Mouse (Mus musculus) intestine, embryonic 14.5 days (tissue): ENCODE measurements around the gene Nxph3. TPM values are rescaled to one million over a fixed set of nuclear protein-coding genes. Genes with fewer than 3 reads are reported as not detected.
A peak's percentile ranks its signal among the peaks of the same experiment; 100 is the strongest.

Experiments used
- ATAC-seq: fragments of 200-750 bp; cut with Nextera tagmentation; replicated peaks from 2 replicates; pipeline ENCODE4 v1.8.0; 2017; ENCODE audit warnings: low read depth, moderate number of reproducible peaks, moderate TSS enrichment, moderate library complexity; ENCODE audit not compliant: low FRiP score, low TSS enrichment
- DNase-seq: peaks from one replicate; pipeline ENCODE4 v3.0.0-alpha.2; 2018; ENCODE audit warnings: low spot score
- H3K27ac ChIP-seq: fragments of 300-500 bp; sonication (generic); 2 replicates; pipeline ENCODE4 v1.5.1; 2014; ENCODE audit warnings: low read depth, mild to moderate bottlenecking, control low read depth
- H3K27me3 ChIP-seq: fragments of 300-500 bp; sonication (generic); replicated peaks from 2 replicates; pipeline ENCODE4 v1.6.1; 2014; ENCODE audit warnings: low read length, control low read depth; ENCODE audit not compliant: control insufficient read depth, insufficient read depth
- H3K36me3 ChIP-seq: fragments of 300-500 bp; sonication (generic); 2 replicates; pipeline ENCODE4 v1.6.1; 2014; ENCODE audit warnings: low read length, control low read depth; ENCODE audit not compliant: control insufficient read depth, insufficient read depth
- H3K4me1 ChIP-seq: fragments of 300-500 bp; sonication (generic); replicated peaks from 2 replicates; pipeline ENCODE4 v1.6.1; 2014; ENCODE audit warnings: low read length, control low read depth, mixed read lengths; ENCODE audit not compliant: control insufficient read depth, insufficient read depth
- H3K4me2 ChIP-seq: fragments of 300-500 bp; sonication (generic); 2 replicates; pipeline ENCODE4 v1.6.1; 2014; ENCODE audit warnings: low read length
- H3K4me3 ChIP-seq: fragments of 300-500 bp; sonication (generic); 2 replicates; pipeline ENCODE4 v1.5.1; 2014; ENCODE audit warnings: low read depth, low read length, control low read depth, mixed read lengths
- H3K9ac ChIP-seq: fragments of 300-500 bp; sonication (generic); 2 replicates; pipeline ENCODE4 v1.6.1; 2014; ENCODE audit warnings: mild to moderate bottlenecking, low read length
- H3K9me3 ChIP-seq: fragments of 300-500 bp; sonication (generic); 2 replicates; pipeline ENCODE4 v1.6.1; 2016; ENCODE audit warnings: low read length, control low read depth; ENCODE audit not compliant: control insufficient read depth
- whole genome bisulfite sequencing: fragments of 180-500 bp; shearing (Covaris S2); extraction: QIAGEN DNeasy Blood & Tissue Kit; methylation state at CpG from one replicate; pipeline ENCODE4 v1.1.7; 2014; 5-methylcytosine and 5-hydroxymethylcytosine counted together
- polyA plus RNA-seq: library from polyadenylated mRNA; unstranded; fragments of >200 nt; fragmentation: Nextera tagmentation; extraction: Ambion mirVana; gene quantifications from 2 replicates; pipeline ENCODE4 v1.2.1, GENCODE M21; 2014

Gene Nxph3
- polyA plus RNA-seq, 1 experiment from 2014 or later: 0.68 TPM

DNA sequence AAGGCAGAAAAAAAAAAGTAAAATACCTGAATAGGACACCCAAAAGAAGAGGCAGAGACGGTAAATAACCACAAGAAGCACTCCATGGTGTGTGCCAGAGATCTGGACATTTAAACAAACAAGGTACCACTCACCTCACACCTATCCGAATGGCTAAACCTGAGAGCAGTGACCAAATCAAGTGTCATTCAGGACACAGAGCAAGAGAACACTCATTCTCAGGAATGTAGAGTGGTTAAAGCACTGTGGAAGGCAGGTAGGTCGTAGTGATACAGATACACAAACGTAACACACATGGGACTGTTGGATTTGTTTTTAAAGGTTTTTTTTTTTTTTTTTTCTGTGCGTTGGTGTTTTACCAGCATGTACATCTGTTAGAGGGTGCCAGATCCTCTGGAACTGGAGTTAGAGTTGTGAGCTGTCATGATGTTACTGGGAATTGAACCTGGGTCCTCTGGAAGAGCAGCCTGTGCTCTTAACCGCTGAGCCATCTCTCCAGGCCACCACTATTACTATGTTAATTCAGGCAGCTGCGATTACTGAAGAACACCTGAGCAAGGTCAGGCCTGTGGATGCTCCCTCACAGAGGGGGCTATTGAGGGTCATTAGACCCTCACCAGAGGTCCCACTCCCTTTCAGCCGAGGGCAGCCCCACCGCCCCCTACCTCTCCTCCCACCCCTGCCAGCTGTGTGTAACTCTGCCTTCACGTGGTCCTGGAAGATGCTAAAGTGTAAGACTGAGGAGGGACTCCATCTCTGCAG is 31.8 kb upstream of the Nxph3 start:
- WGBS: 61% methylated on average over 10 of the region's 10 CpGs
- no peaks in the 10 kb centered on the region for H3K9me3 ChIP-seq
- H3K4me2 ChIP-seq: no peak overlapping the region
- no peaks in the 10 kb centered on the region for H3K27me3 ChIP-seq
- no peak for ATAC-seq
- no peaks in the 10 kb centered on the region for H3K36me3 ChIP-seq
- DNase-seq: no peak
- H3K4me1 ChIP-seq: peaks cover 4% of the 10 kb centered on the region
- H3K4me3 ChIP-seq: no peak overlapping the region
- H3K27ac ChIP-seq: no peak overlapping the region
- no peak overlapping the region for H3K9ac ChIP-seq

DNA sequence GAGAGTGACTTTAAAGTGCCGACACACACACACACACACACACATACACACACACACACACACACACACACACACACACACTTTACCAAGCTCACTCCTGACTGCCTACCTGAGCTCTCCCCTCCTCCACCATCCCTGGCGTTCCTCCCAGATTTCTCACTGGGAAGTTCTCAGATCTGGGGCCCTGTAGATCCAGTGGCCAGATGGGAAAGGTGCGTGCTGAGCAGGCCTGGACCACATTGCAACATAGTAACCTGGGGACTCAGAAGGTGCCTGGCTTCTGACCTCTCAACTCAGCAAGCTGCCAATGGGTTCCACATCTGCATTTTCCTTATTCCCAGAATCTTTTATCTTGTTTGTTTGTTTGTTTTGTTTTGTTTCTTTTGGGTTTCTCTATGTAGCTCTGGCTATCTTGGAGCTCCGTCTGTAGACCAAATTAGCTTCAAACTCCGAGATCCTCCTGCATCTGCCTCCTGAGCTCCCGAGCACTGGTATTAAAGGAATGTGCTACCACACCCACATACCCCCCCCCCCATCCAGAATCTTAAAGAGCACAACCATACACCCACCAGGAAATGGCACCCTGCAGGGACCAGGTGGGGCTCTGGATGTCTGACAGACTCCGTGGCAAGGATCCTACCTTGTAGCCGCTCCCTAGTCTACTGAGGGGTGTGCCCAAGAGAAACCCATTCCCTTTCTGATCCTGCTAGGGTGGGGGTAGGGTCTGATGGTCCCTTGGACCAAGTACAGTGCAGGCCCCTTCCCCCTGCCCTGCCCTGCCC is 30.4 kb upstream of the Nxph3 start:
- DNase-seq: no peak
- Histone ChIP-seq H3K27ac (no peak overlapping the region), H3K36me3 (no peaks in the 10 kb centered on the region), H3K4me3 (no peak overlapping the region), H3K9me3 (no peaks in the 10 kb centered on the region), H3K4me2 (no peak overlapping the region), H3K9ac (no peak overlapping the region), H3K27me3 (no peaks in the 10 kb centered on the region), H3K4me1 (peaks cover 13% of the 10 kb centered on the region)
- 89% methylated on average over 8 of the region's 8 CpGs for WGBS
- no peak for ATAC-seq

DNA sequence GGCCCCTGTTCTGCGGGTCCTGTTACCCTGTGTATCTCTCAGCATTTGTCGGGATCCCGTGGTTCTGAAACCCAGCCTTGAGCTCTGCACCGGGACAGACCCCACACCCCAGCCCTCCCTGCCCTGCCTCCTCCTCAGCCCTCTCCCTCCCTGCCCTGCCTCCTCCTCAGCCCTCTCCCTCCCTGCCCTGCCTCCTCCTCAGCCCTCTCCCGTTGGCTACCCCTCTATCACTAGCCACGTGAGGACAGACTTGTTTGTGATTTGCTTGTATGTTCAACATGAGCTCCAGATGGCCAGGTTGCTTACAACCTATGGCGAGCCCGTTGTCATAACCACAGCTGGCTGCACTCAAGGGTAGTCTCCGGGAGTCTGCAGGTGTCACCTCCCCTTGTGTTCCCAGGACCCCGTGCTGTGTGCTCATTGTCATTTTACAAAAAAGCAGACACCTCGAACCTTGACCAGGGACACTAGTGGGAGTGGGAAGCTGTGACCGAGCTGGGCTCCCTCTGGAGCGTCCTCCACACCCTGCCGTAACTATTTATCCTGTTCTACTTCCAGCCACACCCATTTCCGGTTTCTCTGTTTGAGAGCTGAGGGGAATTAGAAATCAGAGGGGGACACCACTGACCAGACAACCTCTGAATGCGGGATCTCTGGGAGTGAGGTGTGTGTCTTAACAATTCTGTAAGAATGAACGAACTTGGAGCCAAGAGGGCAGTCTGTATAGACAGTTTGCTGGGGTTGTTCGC is 26.4 kb upstream of the Nxph3 start:
- Histone ChIP-seq H3K27ac (no peak overlapping the region), H3K4me2 (peak overlapping the region; percentile 37), H3K4me1 (peaks cover 13% of the 10 kb centered on the region), H3K9me3 (no peaks in the 10 kb centered on the region), H3K27me3 (no peaks in the 10 kb centered on the region), H3K4me3 (peak overlapping the region; percentile 2; the same call in 1 of the 2 replicates), H3K9ac (0 out of 2 replicates have a peak overlapping the region, but pooled peaks have one; percentile 3), H3K36me3 (no peaks in the 10 kb centered on the region)
- WGBS: 19% methylated on average over 18 of the region's 18 CpGs
- ATAC-seq: no peak; the same call in 1 of the 2 replicates
- DNase-seq: no peak

DNA sequence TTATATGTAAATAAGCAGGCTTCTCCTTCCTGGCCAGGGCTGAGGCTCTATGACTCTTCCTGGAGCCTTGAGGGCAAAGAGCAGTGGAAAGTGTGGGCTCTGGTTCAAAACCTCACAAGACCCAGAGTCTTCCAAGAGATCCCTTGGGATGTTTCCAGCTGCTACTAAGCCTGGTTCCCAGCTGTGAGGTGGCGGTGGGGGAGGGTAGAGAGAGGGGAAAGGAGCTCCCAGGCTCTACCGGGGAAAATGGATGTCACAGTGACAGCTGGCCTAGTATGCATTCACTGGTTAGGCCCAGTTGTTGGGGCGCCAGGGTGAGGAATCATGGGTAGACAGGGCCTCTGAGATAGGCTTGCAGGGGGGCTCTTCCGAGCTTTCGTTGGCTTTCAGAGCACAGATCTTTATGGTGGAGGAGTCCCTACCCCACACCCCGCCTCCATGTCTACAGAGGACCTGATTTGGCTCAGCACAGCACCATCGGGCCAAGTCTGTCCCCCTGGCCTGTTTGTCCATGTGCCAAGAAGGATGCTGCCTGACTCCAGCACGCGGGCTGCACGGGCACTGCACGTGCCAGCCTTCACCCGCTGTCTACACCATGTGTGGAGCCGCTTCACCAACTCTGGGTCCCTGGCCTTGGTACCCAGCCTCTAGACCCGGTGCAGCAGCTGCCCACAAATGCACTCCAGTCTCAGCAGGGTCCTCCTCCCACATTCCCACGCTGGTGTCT is 24.2 kb upstream of the Nxph3 start:
- H3K4me3 ChIP-seq: no peak overlapping the region
- no peak for ATAC-seq
- no peak overlapping the region for H3K9ac ChIP-seq
- DNase-seq: no peak
- 80% methylated on average over 15 of the region's 15 CpGs for WGBS
- H3K36me3 ChIP-seq: no peaks in the 10 kb centered on the region
- H3K27me3 ChIP-seq: 0 out of 2 replicates have a peak, but pooled peaks cover under 1% of the 10 kb centered on the region
- H3K4me1 ChIP-seq: peaks cover 13% of the 10 kb centered on the region
- H3K27ac ChIP-seq: no peak overlapping the region
- no peak overlapping the region for H3K4me2 ChIP-seq
- no peaks in the 10 kb centered on the region for H3K9me3 ChIP-seq

DNA sequence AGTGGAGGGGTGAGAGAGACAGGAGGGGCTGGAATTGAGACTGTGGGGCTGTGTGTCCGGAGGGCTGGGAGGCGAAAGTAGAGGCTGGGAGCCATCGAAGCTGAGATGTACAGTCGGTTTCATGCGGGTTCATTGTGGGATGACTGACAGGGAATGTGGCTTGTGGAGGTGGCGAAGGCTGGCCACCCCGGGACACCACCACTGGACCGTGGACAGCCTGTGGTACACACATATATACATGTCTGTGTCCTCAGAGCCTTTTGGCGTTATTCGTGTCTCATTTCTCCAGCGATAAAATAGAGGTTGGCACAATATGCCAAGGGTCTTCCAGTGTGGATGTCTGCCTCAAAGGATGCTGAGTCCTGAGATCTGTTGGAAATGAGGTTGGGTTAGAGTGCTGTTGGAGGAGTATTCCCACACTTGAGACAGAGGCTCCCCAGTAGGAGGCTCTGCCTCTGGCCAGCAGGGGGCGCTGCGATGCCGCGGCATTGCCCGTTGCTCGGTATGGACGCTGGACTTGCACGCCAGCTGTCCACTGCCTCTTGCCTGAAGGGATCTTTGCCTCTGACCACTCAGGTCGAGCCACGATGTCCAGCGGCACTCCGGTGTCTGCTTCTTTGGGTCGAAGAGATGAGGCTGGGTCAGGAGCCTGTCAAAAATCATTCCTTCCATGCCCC is 19.3 kb upstream of the Nxph3 start:
- 22% methylated on average over 24 of the region's 24 CpGs for WGBS
- H3K4me3 ChIP-seq: no peak overlapping the region
- no peaks in the 10 kb centered on the region for H3K36me3 ChIP-seq
- H3K4me2 ChIP-seq: no peak overlapping the region; the same call in 1 of the 2 replicates
- H3K4me1 ChIP-seq: no peaks in the 10 kb centered on the region
- peak; percentile 87 for ATAC-seq
- 0 out of 2 replicates have a peak, but pooled peaks cover 4% of the 10 kb centered on the region for H3K27me3 ChIP-seq
- DNase-seq: peak; percentile 97
- no peak overlapping the region for H3K27ac ChIP-seq
- no peaks in the 10 kb centered on the region for H3K9me3 ChIP-seq
- no peak overlapping the region for H3K9ac ChIP-seq

DNA sequence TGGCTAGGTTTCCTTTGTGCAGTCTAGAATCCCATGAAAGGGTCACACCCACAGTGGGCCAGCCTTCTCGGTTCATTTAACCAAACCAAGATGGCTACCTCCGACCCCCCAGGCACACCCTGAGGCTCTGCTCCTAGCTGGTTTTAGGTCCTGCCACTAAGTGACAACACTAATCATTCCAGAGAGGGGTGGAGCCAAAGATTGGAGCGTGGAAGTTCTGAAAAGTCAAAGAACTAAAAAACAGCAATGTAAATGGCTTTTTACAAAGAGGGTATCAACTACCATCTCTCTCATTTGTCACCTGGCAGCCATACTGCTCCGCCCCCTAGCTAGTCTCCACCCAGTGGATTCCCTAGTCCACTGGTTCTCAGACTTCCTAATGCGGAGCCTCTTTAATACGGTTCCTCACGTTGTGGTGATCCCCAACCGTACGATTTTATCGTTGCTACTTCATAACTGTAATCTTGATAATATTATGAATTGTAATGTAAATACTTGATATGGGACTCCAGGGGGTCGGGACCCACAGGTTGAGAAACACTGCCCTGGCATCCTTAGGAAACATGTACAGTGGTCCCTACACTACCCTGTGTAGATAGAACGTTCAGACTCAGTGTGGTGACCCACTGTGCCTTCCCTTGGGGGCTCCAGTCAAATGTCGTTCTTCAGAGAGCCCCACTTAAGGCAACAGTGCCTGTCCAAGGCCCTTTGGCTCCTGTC is 18.1 kb upstream of the Nxph3 start:
- no peak overlapping the region for H3K9ac ChIP-seq

DNA sequence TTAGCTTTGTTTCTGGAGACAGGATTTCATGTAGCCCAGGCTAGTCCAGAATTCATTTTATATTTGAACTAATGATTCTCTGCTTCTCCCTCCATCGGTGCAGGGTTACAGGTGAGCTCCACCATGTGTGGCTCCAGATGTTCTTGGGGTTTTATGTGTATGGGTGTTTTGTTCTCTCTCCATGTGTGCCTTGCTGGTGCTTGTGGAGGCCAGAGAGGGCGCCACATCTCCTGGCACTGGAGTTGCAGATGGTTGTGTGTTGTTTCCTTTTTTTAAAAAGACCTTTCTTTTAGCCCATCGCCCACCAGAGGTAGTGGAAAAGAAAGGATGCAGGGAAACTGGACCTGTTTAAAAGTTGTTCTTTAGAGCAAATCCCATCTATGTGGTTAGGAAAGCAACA is 13.9 kb upstream of the Nxph3 start:
- Histone ChIP-seq H3K9me3 (no peaks in the 10 kb centered on the region), H3K4me1 (no peaks in the 10 kb centered on the region), H3K9ac (no peak overlapping the region), H3K4me3 (no peak overlapping the region), H3K4me2 (no peak overlapping the region), H3K27me3 (0 out of 2 replicates have a peak, but pooled peaks cover under 1% of the 10 kb centered on the region), H3K27ac (no peak overlapping the region), H3K36me3 (no peaks in the 10 kb centered on the region)
- ATAC-seq (no peak), DNase-seq (no peak)
- 80% methylated on average over 3 of the region's 3 CpGs for WGBS

More for the DNA sequence above, 18.1 kb upstream of the Nxph3 start:
- Histone ChIP-seq H3K27me3 (0 out of 2 replicates have a peak, but pooled peaks cover 4% of the 10 kb centered on the region), H3K4me2 (no peak overlapping the region), H3K9me3 (no peaks in the 10 kb centered on the region), H3K4me3 (no peak overlapping the region), H3K27ac (no peak overlapping the region), H3K36me3 (no peaks in the 10 kb centered on the region), H3K4me1 (no peaks in the 10 kb centered on the region)
- ATAC-seq: no peak
- DNase-seq: no peak
- 69% methylated on average over 13 of the region's 13 CpGs for WGBS
